Mouse (Mus musculus) CH12.LX (cell line): ENCODE data around the gene Clip3.

ENCODE experiments used
- CHD1 ChIP-seq: IDR thresholded peaks from 2 replicates; pipeline ENCODE4 v1.6.1; 2012; ENCODE audit warnings: low read depth, low read length, improper control_type of control experiment, inconsistent platforms
- CTCF ChIP-seq, 2 experiments: IDR thresholded peaks in 1 of 2; conservative IDR thresholded peaks in 1 of 2; 2 replicates each; pipeline ENCODE4 v1.5.1; 2011 to 2012; ENCODE audit warnings: low read depth in 2 of 2, low read length in 2 of 2, improper control_type of control experiment in 1 of 2, inconsistent platforms in 1 of 2, mild to moderate bottlenecking in 1 of 2, moderate library complexity in 1 of 2
- EP300 ChIP-seq: IDR thresholded peaks from 2 replicates; pipeline ENCODE4 v1.6.1; 2011; ENCODE audit warnings: low read length, improper control_type of control experiment
- GABPA ChIP-seq: IDR thresholded peaks from 2 replicates; pipeline ENCODE4 v1.6.1; 2012; ENCODE audit warnings: low read depth, low read length, improper control_type of control experiment, inconsistent platforms; ENCODE audit not compliant: insufficient replicate concordance
- HCFC1 ChIP-seq: IDR thresholded peaks from 2 replicates; pipeline ENCODE4 v1.6.1; 2012; ENCODE audit warnings: low read depth, mild to moderate bottlenecking, inconsistent platforms, low read length, improper control_type of control experiment
- MAFK ChIP-seq: IDR thresholded peaks from 2 replicates; pipeline ENCODE4 v1.6.1; 2011; ENCODE audit warnings: low read length, improper control_type of control experiment; ENCODE audit not compliant: insufficient replicate concordance
- MXI1 ChIP-seq: IDR thresholded peaks from 2 replicates; pipeline ENCODE4 v1.6.1; 2011; ENCODE audit warnings: mild to moderate bottlenecking, low read depth, low read length, improper control_type of control experiment
- POLR2A ChIP-seq: IDR thresholded peaks from 2 replicates; pipeline ENCODE4 v1.6.1; 2011; ENCODE audit warnings: low read depth, mild to moderate bottlenecking, improper control_type of control experiment, low read length
- RAD21 ChIP-seq: IDR thresholded peaks from 2 replicates; pipeline ENCODE4 v1.6.1; 2011; ENCODE audit warnings: low read depth, mild to moderate bottlenecking, low read length, improper control_type of control experiment, moderate library complexity
- RCOR1 ChIP-seq: conservative IDR thresholded peaks from 2 replicates; pipeline ENCODE4 v1.6.1; 2012; ENCODE audit warnings: low read depth, mild to moderate bottlenecking, inconsistent platforms, low read length, improper control_type of control experiment
- UBTF ChIP-seq: IDR thresholded peaks from 2 replicates; pipeline ENCODE4 v1.6.1; 2012; ENCODE audit warnings: low read depth, mild to moderate bottlenecking, inconsistent platforms, low read length, improper control_type of control experiment, moderate library complexity

- TF ChIP-seq HCFC1, result no peak
- no peak for TF ChIP-seq POLR2A
- TF ChIP-seq CTCF (conservative IDR thresholded peaks at IDR 0.05 in 1 of 2, IDR thresholded peaks at IDR 0.05 in 1 of 2; ENCODE audit: low read depth in 2 of 2, low read length in 2 of 2), result peak; percentile 71 to 79
- no peak for TF ChIP-seq EP300
- TF ChIP-seq GABPA, result no peak
- no peak for TF ChIP-seq CHD1
- no peak for TF ChIP-seq MAFK
- TF ChIP-seq MXI1, result no peak
- peak; percentile 26 for TF ChIP-seq RAD21
- TF ChIP-seq UBTF, result no peak
- no peak for TF ChIP-seq RCOR1
These were observed 61.8 kb downstream of the Clip3 start for GRCm38 (mm10) chr7:30353279-30353822.
